Mouse (Mus musculus) cerebellum, adult 2 months (tissue): ENCODE measurements around the gene Tep1. TPM values are rescaled to one million over a fixed set of nuclear protein-coding genes. Genes with fewer than 3 reads are reported as not detected.

Experiments
- DNase-seq, 2 experiments: peaks; one replicate each; pipeline ENCODE4 v3.0.0; 2021
- H3K27ac ChIP-seq: fragments of 200-500 bp; 2 replicates; pipeline ENCODE4 v1.5.1; 2012; ENCODE audit warnings: low read length, control low read depth, inconsistent platforms; ENCODE audit not compliant: insufficient read depth
- H3K27me3 ChIP-seq: fragments of 200-500 bp; 2 replicates; pipeline ENCODE4 v1.6.1; 2012; ENCODE audit warnings: inconsistent platforms, mild to moderate bottlenecking, low read length, moderate library complexity; ENCODE audit not compliant: control insufficient read depth, insufficient read depth
- H3K4me1 ChIP-seq: fragments of 200-500 bp; 2 replicates; pipeline ENCODE4 v1.6.1; 2011; ENCODE audit warnings: low read length; ENCODE audit not compliant: control insufficient read depth, insufficient read depth
- H3K4me3 ChIP-seq: fragments of 200-500 bp; replicated peaks from 2 replicates; pipeline ENCODE3; 2011; ENCODE audit warnings: mild to moderate bottlenecking, low read depth, low read length, control low read depth; ENCODE audit not compliant: insufficient read depth
- CTCF ChIP-seq: fragments of 200-500 bp; IDR thresholded peaks from 2 replicates; pipeline ENCODE4 v1.5.1; 2011; ENCODE audit warnings: low read depth, mild to moderate bottlenecking, control low read depth, low read length, moderate library complexity, borderline replicate concordance; ENCODE audit not compliant: insufficient read depth
- POLR2A ChIP-seq: fragments of 200-500 bp; IDR thresholded peaks from 2 replicates; pipeline ENCODE4 v1.6.1; 2011; ENCODE audit warnings: low read length, control low read depth, borderline replicate concordance; ENCODE audit not compliant: insufficient read depth
- WGBS: fragments of 180-500 bp; shearing (Covaris S2); methylation state at CpG from one replicate; pipeline ENCODE4 v1.1.7; 2018; 5-methylcytosine and 5-hydroxymethylcytosine counted together
- polyA plus RNA-seq: library from polyadenylated mRNA; depleted of rRNA; stranded (reverse); fragments of >200 nt; gene quantifications from 2 replicates; pipeline ENCODE4 v1.2.3, GENCODE M21; 2012; rRNA removed

Gene Tep1
- polyA plus RNA-seq, 1 experiment, result 6.4 TPM

DNA sequence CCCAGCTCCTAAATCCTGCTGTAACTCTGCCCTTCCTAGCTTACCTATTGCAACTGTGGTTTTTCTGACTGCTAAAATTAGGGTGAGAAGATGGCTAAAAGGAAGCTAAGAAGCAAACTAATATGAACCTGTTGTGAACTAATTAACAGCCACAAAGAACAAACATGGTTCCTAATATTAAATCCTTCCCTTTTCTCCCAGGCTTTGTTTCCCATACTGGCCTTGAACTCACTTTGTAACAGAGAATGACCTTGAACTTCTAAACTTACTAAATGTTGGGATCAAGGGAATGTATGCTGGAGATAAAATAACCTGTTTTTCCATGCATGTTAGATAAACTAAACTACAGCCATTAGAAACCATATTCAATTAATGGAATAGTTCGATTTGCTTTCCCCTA, 73.9 kb downstream of the Tep1 start:
- Histone ChIP-seq H3K4me1 (no peaks in the 10 kb centered on the region), H3K27ac (no peak overlapping the region), H3K4me3 (no peak overlapping the region), H3K27me3 (no peaks in the 10 kb centered on the region)
- no peak for DNase-seq
- 78% methylated on average over 1 of the region's 1 CpGs for WGBS
- TF ChIP-seq CTCF (no peak), POLR2A (no peak)

DNA sequence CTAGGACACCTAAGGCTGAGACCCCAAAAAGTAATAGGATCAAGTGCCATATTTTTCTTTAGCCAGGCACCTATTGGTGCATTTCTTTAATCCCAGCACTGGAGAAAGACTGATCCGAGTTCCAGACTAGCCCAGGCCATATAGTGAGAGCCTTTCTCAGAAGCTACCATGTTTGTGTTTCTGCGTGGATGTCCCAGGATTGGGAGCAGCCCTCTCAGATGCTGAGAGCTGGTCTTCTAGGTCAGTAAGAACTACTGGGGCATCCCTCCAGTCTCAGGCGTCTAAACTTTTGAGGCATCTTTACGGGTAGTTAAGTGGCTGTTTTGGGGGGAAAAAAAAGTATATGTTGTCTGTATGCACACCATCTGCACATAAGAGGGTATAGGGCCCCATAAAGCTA, 74.4 kb downstream of the Tep1 start:
- Histone ChIP-seq H3K4me3 (no peak overlapping the region), H3K27ac (no peak overlapping the region), H3K27me3 (no peaks in the 10 kb centered on the region), H3K4me1 (no peaks in the 10 kb centered on the region)
- 80% methylated on average over 4 of the region's 4 CpGs for WGBS
- no peak for DNase-seq
- TF ChIP-seq POLR2A, result no peak
- TF ChIP-seq CTCF, result no peak

DNA sequence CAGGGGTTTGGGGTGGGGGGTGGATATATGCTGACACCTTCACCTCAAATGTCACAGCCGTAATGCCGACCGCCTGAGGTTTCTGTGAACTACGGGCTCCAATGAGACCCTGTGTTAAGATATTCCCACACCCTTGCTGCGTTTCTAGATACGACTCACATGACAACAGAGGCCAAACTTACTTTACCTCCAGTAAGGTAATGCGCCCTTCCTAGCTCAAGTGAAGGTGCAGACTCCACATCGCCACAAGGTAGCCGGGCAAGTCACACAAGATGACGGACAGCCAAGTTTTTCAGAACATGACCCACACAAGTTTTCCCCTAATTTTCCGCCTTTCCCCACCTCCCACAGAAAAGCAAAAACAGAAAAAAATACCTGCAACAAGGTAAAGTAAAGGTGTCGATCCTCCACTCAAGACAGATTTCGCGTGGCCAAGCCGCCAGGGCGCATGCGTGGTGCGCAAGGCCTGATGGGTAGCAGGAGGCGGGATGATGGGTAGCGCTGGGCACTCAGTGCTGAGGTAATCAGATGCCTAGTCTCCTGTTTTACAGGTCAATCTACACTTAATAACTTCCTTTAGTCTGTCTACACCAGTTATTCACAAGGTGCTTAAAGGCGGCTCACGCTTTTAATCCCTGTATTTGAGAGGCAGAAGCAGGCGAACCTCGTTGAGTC, 75.0 kb downstream of the Tep1 start:
- Histone ChIP-seq H3K27ac (no peak overlapping the region), H3K4me1 (no peaks in the 10 kb centered on the region), H3K4me3 (no peak overlapping the region), H3K27me3 (no peaks in the 10 kb centered on the region)
- WGBS, result 93% methylated on average over 24 of the region's 24 CpGs
- no peak for TF ChIP-seq CTCF
- no peak for DNase-seq

DNA sequence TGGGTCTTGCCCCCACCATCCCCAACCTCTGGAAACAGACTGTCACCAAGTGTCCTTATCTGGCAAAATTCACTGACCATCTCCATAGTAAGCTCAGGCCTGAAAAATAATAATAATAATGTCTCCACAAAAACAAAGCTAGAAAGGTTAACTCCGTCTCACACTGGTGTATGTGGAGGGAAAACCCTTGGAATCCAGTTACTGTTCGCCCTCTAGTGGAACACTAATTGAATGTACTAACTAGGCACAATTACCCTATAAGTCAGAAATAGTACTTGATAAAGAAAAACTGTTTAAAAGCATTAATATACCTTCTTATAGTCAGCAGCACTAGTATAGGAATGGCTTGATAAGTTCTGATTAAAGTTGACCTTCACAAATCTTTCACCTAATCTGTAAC, 82.2 kb downstream of the Tep1 start:
- DNase-seq, result no peak
- Histone ChIP-seq H3K4me3 (no peak overlapping the region), H3K4me1 (no peaks in the 10 kb centered on the region), H3K27ac (no peak overlapping the region), H3K27me3 (no peaks in the 10 kb centered on the region)
- no peak for TF ChIP-seq CTCF
- no peak for TF ChIP-seq POLR2A
- 10% methylated on average over 2 of the region's 2 CpGs for WGBS

DNA sequence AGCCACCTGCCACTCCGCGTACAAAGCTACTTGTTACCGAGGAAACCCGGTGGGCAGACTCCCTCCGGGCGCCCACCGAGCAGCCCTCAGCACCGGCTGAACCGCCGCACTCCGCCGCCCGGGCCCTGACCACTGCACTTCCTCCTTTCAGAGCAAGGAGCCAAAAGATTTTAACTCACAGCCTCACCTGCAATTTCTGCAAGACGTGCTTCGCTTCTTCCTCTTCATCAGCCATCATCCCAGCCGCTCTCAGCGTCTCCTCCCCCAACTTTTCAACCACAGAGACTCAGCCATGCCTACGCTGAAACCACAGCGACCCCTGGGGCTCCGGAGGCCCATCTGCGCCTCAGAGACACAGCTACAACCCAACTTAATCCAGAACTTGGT, 85.1 kb downstream of the Tep1 start, which contains the start of gene Ttc5:
Gene Ttc5 (minus strand): TSS at position 269 of the 387 bp plus-strand sequence.
- Histone ChIP-seq H3K4me3 (peak within 1 kb of the TSS; percentile 80), H3K27me3 (no peaks in the 10 kb centered on the region), H3K4me1 (no peaks in the 10 kb centered on the region), H3K27ac (peak within 1 kb of the TSS; percentile 67)
- TF ChIP-seq CTCF (peak; percentile 83), POLR2A (peak; percentile 53; the same call in 1 of the 2 replicates)
- WGBS, result under 1% methylated on average over 21 of the region's 21 CpGs
- DNase-seq, result peak; percentile 84 to 90

DNA sequence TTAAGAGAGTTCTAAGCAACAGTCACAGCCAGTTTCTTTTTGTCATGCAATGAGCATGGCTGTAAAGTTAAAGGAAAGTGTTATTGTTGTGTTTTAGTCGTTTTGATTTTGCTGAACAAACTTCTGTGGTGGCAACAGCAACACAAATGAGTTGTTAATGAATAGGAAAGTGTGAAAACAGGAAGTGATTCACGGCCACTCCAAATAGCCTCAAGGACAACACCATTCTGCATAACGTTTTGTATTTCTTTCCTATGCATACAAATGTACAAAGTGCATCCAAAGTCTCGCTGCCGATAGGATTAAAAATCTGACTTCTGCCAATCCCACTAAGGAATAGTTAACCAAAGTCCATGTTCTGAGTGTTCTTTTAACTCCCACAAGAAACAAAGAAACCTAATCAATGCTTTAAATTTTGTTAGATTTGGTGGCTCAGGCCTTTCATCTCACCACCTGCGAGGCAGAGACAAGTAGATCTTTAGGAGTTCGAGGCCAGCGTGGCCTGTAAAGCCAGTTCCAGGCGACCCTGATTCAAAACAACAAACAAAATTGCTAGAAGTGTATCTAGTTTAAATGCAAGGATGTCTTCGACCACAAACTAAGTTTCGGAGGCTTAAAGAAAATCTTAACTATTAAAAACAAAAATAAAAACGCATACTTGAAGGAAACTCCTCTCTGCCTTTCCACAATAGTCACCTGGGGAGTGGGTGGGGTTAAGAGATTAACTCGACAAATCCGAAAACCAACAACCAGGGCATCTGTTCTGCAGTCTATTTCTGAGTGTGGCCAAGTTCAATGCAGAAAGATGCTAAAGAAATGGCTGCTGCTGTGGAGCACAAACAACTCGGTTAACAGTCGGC, 85.7 kb downstream of the Tep1 start:
- WGBS, result 21% methylated on average over 16 of the region's 16 CpGs
- Histone ChIP-seq H3K4me3 (peak overlapping the region; percentile 80), H3K27ac (peak overlapping the region; percentile 67), H3K4me1 (no peaks in the 10 kb centered on the region), H3K27me3 (no peaks in the 10 kb centered on the region)
- no peak for DNase-seq
- TF ChIP-seq CTCF (no peak), POLR2A (no peak)

DNA sequence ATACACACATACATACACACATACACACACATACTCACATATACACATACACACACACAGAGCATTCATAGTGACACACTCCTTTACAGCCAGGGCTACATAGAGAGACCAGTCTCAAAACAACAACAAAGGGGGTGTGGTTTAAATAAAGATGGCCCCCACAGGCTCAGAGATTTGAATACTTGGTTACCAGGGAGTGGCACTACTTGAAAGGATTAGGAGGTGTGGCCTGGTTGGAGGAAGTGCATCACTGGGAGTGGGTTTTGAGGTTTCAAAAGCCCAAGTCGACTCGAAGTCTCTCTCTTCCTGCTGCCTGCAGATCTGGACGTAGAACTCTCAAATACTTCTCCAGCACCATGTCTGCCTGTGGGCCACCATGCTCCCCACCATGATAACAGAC, 88.2 kb downstream of the Tep1 start:
- H3K4me3 ChIP-seq, result no peak overlapping the region
- no peak overlapping the region for H3K27ac ChIP-seq
- no peak for TF ChIP-seq POLR2A
- TF ChIP-seq CTCF, result no peak
- H3K4me1 ChIP-seq, result no peaks in the 10 kb centered on the region
- DNase-seq, result no peak
- WGBS, result 96% methylated on average over 3 of the region's 3 CpGs
- no peaks in the 10 kb centered on the region for H3K27me3 ChIP-seq

Other genes starting within 250 kb of the Tep1 start
- not detected in 2 replicates for gene Olfr745, start 231.2 kb downstream of the Tep1 start, polyA plus RNA-seq
- not detected in 2 replicates for gene Olfr746, start 223.5 kb downstream of the Tep1 start, polyA plus RNA-seq
- not detected in 2 replicates for gene Olfr747, start 177.4 kb downstream of the Tep1 start, polyA plus RNA-seq
- not detected in 2 replicates for gene Olfr748, start 163.2 kb downstream of the Tep1 start, polyA plus RNA-seq
- gene Olfr749, start 125.5 kb downstream of the Tep1 start, polyA plus RNA-seq, result not detected in 2 replicates
- gene Ttc5, start 85.0 kb downstream of the Tep1 start, polyA plus RNA-seq, result 60.6 and 60.9 TPM in 2 replicates
- gene Ccnb1ip1, start 62.8 kb downstream of the Tep1 start, polyA plus RNA-seq, result not detected in 2 replicates
- gene Parp2, start 62.7 kb downstream of the Tep1 start, polyA plus RNA-seq, result 61.2 and 62.2 TPM in 2 replicates
- 34.1 and 35.4 TPM in 2 replicates for gene Klhl33, start 26.9 kb upstream of the Tep1 start, polyA plus RNA-seq
- gene Osgep, start 54.3 kb upstream of the Tep1 start, polyA plus RNA-seq, result 65.1 and 70.3 TPM in 2 replicates
- gene Apex1, start 54.4 kb upstream of the Tep1 start, polyA plus RNA-seq, result 48.5 and 49.7 TPM in 2 replicates
- gene Pip4p1, start 60.3 kb upstream of the Tep1 start, polyA plus RNA-seq, result 204 and 212 TPM in 2 replicates
- gene Pnp, start 60.5 kb upstream of the Tep1 start, polyA plus RNA-seq, result 21.0 and 25.1 TPM in 2 replicates
- gene Gm49342, start 74.0 kb upstream of the Tep1 start, polyA plus RNA-seq, result 22.2 and 23.9 TPM in 2 replicates
- gene Pnp2, start 85.4 kb upstream of the Tep1 start, polyA plus RNA-seq, result 0.98 and 1.0 TPM in 2 replicates
- not detected in 2 replicates for gene Rnase10, start 137.2 kb upstream of the Tep1 start, polyA plus RNA-seq
- gene Rnase9, start 171.3 kb upstream of the Tep1 start, polyA plus RNA-seq, result not detected in 2 replicates
- gene Rnase11, start 179.6 kb upstream of the Tep1 start, polyA plus RNA-seq, result not detected in 2 replicates
- not detected in 2 replicates for gene Rnase12, start 187.1 kb upstream of the Tep1 start, polyA plus RNA-seq
- not detected in 2 replicates for gene Olfr750, start 203.9 kb upstream of the Tep1 start, polyA plus RNA-seq
- 11.5 and 12.4 TPM in 2 replicates for gene Rnase4, start 220.5 kb upstream of the Tep1 start, polyA plus RNA-seq
- gene Ang, start 220.6 kb upstream of the Tep1 start, polyA plus RNA-seq, result 2.9 TPM in 2 replicates
- gene Eddm3b, start 243.9 kb upstream of the Tep1 start, polyA plus RNA-seq, result not detected in 2 replicates